Mouse (Mus musculus) thymus, adult 18-20 months (tissue): ENCODE data around the gene Elfn1.
"Not testable (repeated sequence)": the region's sequence is repeated elsewhere in the genome, so short reads cannot be mapped to it uniquely, and the experiment has no call there.

ENCODE experiments used
- DNase-seq, 2 experiments: peaks; one replicate each; pipeline ENCODE4 v3.0.0; 2022; ENCODE audit warnings: mixed read lengths in 2 of 2

Elfn1 gene

DNA sequence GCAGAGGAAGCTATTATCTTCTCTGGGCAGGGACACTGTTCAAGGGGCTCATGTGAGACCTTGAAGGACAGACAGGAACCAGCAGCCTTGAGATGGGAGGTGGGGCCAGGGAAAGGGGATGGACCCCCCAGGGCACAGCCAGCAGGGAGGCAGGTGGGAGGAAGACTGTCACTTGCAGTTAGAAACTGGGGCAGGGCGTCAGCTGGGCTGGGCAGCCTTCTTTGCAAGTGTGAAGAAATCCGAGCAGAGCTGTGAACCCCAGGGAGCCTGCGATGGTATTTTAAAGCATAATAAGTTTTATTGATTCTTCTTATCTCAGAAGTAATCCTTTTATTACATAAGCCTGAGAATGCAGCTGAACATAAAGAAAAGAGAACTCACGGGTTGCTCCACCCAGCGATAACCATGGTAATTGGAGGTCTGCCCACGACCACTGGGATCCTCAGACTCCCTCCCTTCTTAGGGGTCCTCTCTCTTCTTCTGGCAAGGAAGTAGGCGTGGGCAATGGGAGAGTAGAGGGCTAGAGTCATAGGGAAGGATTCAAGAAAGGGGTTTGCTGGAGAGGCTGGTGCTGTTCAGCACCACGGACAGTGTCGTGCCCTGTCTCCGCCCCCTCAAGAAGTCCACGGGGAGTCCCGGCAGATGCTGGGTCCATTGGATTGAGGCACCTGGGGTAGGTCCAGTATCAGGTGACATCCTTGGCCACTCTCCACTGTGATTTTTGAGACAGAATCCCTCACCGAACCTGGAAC lies 71.0 kb downstream of the Elfn1 start:
- no peak for DNase-seq

GRCm38 (mm10) chr5:139979371-139979770 lies 71.6 kb downstream of the Elfn1 start:
- no peak for DNase-seq

- no peak for DNase-seq
These were observed 74.2 kb downstream of the Elfn1 start for GRCm38 (mm10) chr5:139981976-139982375.

DNA sequence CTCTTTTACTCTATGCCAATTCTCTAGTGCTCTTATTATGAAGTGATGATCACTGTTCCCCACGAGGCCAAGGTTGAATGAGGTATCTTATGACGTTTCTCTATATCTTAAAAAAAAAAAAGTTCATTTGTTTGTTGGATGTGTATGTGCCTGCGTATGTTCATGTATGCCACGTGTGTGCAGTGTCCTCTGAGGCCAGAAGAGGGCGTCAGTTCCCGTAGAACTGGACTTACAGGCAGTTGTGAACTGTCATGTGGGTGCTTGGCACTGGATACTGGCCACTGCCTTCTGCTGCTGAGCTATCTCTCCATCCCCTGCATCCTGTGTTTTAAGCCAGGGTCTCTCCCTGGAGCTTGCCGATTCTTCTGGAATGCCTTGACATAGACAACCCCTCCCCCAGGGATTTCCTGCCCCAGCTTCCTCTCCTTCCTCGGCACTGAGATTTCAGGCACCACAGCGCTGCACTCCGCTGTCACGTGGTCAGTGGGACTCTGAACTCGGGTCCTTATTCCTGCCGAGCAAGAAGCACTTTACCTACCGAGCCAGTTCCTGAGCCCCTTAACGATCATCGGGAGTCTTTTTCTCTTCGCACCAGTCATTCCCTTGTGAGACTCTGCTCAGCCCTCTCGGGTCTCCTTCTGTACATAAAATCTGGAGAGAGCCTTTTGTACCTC lies 77.5 kb downstream of the Elfn1 start:
- DNase-seq = no peak

DNA sequence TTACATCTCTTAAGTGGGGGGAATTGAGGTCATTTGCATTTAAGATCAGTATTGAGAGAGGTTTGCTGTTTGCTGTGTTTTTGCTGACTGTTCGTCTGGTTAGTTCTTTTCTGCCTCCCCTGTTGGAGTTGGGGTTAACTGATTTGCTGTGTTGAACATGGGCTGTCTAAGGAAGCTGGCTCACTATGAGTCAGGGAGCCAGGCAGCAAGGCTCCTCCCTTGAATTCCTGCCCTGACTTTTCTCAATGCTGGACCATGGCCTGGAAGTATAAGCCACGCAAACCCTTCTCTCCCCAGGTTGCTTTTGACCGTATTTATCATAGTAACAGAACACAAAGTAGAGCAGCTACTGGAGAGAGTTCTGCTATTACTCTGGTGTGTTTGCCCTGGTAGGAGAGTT lies 83.8 kb downstream of the Elfn1 start:
- no peak for DNase-seq

- not testable (repeated sequence) for DNase-seq
These were observed 90.6 kb downstream of the Elfn1 start for GRCm38 (mm10) chr5:139998321-139998720.

DNA sequence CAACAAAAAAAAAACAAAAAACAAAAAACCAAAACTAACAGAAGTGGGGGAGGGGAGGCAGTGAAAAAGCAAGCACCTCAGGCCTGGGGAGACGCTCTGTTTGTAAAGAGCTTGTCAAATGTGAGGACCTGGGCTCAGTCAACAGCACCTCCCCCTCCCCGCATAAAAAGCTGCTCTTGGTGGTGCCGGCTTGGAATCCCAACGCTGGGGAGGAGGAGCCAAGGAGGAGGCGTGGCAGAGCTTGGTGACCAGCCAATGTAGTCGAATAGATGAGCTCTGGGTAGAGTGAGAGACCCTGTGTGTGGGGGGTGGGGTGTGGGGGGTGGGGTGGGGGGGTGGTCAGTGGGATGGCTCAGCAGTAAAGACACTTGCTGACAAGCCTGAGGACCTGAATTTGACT lies 91.2 kb downstream of the Elfn1 start:
- no peak for DNase-seq

DNA sequence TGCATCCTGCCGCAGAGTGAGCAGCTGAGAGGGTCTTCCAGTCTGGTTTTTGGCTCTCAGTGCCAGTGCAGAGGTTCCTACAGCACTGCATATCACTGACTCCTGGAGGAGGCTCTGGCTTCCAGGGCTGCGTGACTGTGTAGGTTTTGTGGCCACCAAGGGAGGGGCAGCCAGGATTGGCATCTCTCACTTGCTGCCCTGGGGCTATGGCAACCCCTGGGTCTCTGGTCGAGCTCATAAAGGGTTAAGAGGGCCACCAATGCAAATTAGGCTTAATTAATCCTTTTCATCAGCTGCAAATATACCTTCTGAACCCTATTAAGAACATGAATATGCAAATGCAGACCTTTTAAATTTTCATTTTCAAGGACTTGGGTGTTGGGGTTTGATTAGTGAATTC lies 94.8 kb downstream of the Elfn1 start:
- no peak for DNase-seq

DNA sequence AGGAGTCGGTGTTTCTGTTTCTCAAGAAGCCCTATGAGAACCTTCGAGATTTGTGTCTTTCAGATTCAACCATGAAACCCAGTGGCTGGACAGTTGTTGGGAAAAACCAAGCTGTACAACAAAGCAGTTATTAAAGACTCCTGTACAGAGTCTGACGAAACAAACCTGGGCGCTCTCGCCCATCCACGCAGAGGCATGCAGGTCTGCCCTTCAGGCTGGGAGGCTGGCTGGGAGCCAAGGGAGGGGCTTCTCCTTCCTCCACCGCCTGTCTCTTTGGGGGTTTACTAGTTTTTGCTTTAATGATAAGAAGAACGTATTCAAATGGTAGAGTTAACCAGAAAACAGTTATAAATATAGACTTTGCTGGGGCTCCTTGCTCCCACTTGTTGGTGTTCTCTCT lies 99.1 kb downstream of the Elfn1 start:
- no peak for DNase-seq

- no peak for DNase-seq
These were observed 100.1 kb downstream of the Elfn1 start for GRCm38 (mm10) chr5:140007656-140008522.

GRCm38 (mm10) chr5:140008523-140008806 lies 100.7 kb downstream of the Elfn1 start:
- DNase-seq = no peak

- DNase-seq = no peak
These were observed 101.4 kb downstream of the Elfn1 start for GRCm38 (mm10) chr5:140009083-140009655.

DNA sequence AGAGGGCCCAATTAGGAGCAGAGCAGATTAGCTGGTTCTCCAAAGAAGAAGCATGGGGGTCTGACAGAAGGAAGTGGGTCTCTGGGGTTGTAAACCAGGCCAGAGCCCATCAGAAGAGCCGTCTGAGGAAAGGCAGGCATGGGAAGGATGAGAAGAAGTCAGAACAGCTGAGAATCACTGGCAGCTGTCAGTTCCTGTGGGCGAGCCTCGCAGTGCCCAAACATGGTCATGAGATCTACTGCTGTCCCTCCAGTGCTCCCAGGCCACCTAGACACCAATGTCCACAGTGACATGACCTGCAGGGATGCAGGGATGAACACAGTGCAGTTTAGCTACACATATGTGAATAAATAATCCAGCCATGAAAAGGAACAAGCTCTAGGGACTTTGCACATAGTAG lies 102.7 kb downstream of the Elfn1 start:
- no peak for DNase-seq

DNA sequence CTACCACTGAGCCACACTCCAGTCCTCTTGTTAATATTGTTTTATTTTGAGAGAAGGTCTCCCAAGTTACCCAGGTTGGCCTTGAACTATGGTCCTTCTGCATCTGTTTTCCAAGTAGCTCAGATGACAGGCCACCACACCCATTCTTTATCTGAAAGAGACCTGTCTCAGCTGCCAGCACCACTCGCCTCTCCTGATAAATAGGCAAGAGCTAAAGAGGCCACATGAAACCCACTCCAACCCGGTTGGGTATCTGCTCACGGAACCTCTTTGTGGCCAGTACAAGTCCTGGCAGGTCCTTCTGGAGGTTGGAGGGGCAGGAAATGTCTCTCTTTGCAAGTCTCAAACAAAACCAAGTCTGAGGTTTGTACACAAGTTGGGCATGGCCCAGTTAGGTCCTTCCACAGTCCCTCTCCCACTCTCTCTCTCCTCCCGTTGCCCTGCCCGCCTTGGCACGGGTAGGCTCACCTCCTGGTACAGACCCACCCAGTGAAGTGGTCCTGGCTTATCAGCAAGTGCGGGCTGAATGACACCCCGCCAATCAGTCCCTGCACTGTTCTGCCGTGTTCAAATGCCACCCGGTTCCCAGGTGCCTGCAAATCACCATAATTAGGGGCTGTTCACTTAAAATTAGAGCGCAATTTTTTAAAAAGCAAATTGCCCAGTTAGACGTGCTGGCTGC lies 104.7 kb downstream of the Elfn1 start:
- DNase-seq = no peak

- DNase-seq = no peak
These were observed 105.9 kb downstream of the Elfn1 start for GRCm38 (mm10) chr5:140013652-140014051.

GRCm38 (mm10) chr5:140016896-140017295 lies 109.2 kb downstream of the Elfn1 start:
- no peak for DNase-seq

GRCm38 (mm10) chr5:140018780-140019179 lies 111.0 kb downstream of the Elfn1 start:
- DNase-seq = no peak

DNA sequence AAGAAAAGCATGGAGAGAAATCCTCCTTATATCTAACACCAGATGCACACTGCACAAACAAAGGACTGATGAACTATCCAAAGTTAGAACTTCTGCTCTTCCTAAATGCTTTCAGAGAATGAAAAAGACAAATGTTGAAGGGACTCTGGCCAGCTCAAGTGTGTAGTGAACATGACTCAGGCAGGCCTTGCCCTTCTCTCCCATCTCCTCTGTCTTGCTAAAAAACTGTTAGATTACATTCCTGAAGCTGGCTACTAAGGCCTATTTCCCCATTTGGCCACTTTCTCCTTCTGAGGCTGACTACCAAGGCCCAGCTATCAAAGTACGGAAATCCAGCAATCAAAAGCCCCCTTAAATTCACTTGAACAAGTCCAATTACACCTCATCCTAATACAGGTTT lies 111.9 kb downstream of the Elfn1 start:
- no peak for DNase-seq

GRCm38 (mm10) chr5:140021755-140022154 lies 114.0 kb downstream of the Elfn1 start:
- no peak for DNase-seq

GRCm38 (mm10) chr5:140022861-140023260 lies 115.1 kb downstream of the Elfn1 start:
- DNase-seq = no peak

DNA sequence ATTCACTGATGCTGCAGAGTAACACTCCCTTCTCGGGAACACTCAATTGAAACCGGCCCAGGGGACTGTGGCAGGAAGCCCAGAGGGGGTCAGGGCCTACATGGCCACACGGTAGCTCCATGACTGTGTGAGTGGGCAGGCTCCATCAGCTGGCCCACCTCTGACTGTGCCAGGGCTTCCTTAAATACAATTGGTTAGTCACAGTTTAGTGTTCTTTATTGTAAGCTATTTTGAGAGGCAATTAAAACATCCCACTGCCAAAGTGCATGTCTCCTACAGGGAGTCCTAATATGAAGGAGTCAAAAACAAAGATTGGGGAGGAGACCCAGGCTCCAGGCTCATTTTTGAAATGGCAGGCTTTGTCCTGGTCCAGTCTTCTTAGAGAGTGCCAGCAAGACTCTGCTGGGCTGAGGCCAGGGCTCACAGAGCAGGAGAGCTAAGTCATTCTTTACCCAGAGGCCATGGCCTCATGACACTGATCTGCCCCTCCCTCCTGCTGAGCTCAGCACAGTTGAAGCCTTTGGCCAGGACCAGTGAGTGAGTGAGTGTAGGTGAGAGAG lies 116.3 kb downstream of the Elfn1 start:
- DNase-seq = no peak
